Mouse (Mus musculus) adrenal gland, adult 2 months (tissue): Measurements from ENCODE around the gene Ceacam9. TPM values are rescaled to one million over a fixed set of nuclear protein-coding genes. Genes with fewer than 3 reads are reported as not detected.
A peak's percentile ranks its signal among the peaks of the same experiment; 100 is the strongest.

Source experiments
- DNase-seq: peaks from one replicate; pipeline ENCODE4 v3.0.0; 2021
- polyA plus RNA-seq: library from polyadenylated mRNA; depleted of rRNA; stranded (reverse); fragments of >200 nt; gene quantifications from 2 replicates; pipeline ENCODE4 v1.2.3, GENCODE M21; 2012; rRNA removed
- total RNA-seq, 2 experiments: library from RNA; stranded (reverse); gene quantifications; 2 replicates each; pipeline ENCODE4 v1.2.3; 2021

Gene Ceacam9
- total and polyA plus RNA-seq, 3 experiments: not detected

GRCm38 (mm10) chr7:16739056-16739604 is 17.4 kb downstream of the Ceacam9 start:
- DNase-seq: no peak

- no peak for DNase-seq
These were observed 23.6 kb downstream of the Ceacam9 start for GRCm38 (mm10) chr7:16745373-16745772.

GRCm38 (mm10) chr7:16746093-16746492 is 24.4 kb downstream of the Ceacam9 start:
- DNase-seq: peak; percentile 26

- DNase-seq: no peak
These were observed 25.9 kb downstream of the Ceacam9 start for GRCm38 (mm10) chr7:16747656-16748055.

- no peak for DNase-seq
These were observed 30.3 kb downstream of the Ceacam9 start for GRCm38 (mm10) chr7:16752016-16752415.

- peak; percentile 36 for DNase-seq
These were observed 33.8 kb downstream of the Ceacam9 start for GRCm38 (mm10) chr7:16755362-16756017.

GRCm38 (mm10) chr7:16758872-16759574 is 37.3 kb downstream of the Ceacam9 start:
- no peak for DNase-seq

- DNase-seq: peak; percentile 43
These were observed 38.6 kb downstream of the Ceacam9 start for GRCm38 (mm10) chr7:16760292-16760691.

GRCm38 (mm10) chr7:16761005-16761481 is 39.3 kb downstream of the Ceacam9 start:
- peak; percentile 53 for DNase-seq

- no peak for DNase-seq
These were observed 39.9 kb downstream of the Ceacam9 start for GRCm38 (mm10) chr7:16761630-16762029.

- DNase-seq: peak; percentile 39
These were observed 41.9 kb downstream of the Ceacam9 start for GRCm38 (mm10) chr7:16763463-16764218.

GRCm38 (mm10) chr7:16766443-16766842 is 44.7 kb downstream of the Ceacam9 start:
- DNase-seq: peak; percentile 38

Other genes starting within 250 kb of the Ceacam9 start
- gene Npas1, start 244.2 kb upstream of the Ceacam9 start, total RNA-seq: not detected
- not detected in 2 replicates for gene Npas1, start 244.2 kb upstream of the Ceacam9 start, polyA plus RNA-seq
- gene Arhgap35, start 106.9 kb upstream of the Ceacam9 start, total RNA-seq: 10 to 100 TPM; 62.2 to 64.8 TPM
- gene Arhgap35, start 106.9 kb upstream of the Ceacam9 start, polyA plus RNA-seq: 21.6 and 26.2 TPM in 2 replicates
- gene Ceacam15, start 46.2 kb upstream of the Ceacam9 start, total RNA-seq: not detected
- gene Ceacam15, start 46.2 kb upstream of the Ceacam9 start, polyA plus RNA-seq: not detected in 2 replicates
- 100 to 1,000 TPM; 138 to 139 TPM for gene Ap2s1, start 16.5 kb downstream of the Ceacam9 start, total RNA-seq
- gene Ap2s1, start 16.5 kb downstream of the Ceacam9 start, polyA plus RNA-seq: 331 and 352 TPM in 2 replicates
- gene Slc1a5, start 59.4 kb downstream of the Ceacam9 start, total RNA-seq: 100 to 1,000 TPM; 144 to 291 TPM
- gene Slc1a5, start 59.4 kb downstream of the Ceacam9 start, polyA plus RNA-seq: 220 and 344 TPM in 2 replicates
- gene Strn4, start 94.0 kb downstream of the Ceacam9 start, total RNA-seq: 10 to 100 TPM; 58.9 to 64.1 TPM
- 121 and 138 TPM in 2 replicates for gene Strn4, start 94.0 kb downstream of the Ceacam9 start, polyA plus RNA-seq
- gene Fkrp, start 94.8 kb downstream of the Ceacam9 start, total RNA-seq: 10 to 100 TPM; 23.9 to 29.5 TPM
- gene Fkrp, start 94.8 kb downstream of the Ceacam9 start, polyA plus RNA-seq: 46.3 and 49.6 TPM in 2 replicates
- gene Prkd2, start 121.0 kb downstream of the Ceacam9 start, total RNA-seq: 10 to 100 TPM; 16.0 to 18.4 TPM
- gene Prkd2, start 121.0 kb downstream of the Ceacam9 start, polyA plus RNA-seq: 39.2 and 47.2 TPM in 2 replicates
- gene Dact3, start 153.4 kb downstream of the Ceacam9 start, total RNA-seq: 1 to 10 TPM; 2.5 to 5.3 TPM
- gene Dact3, start 153.4 kb downstream of the Ceacam9 start, polyA plus RNA-seq: 16.2 and 22.1 TPM in 2 replicates
- under 1 TPM; 0.43 to 0.69 TPM for gene Gng8, start 169.9 kb downstream of the Ceacam9 start, total RNA-seq
- gene Gng8, start 169.9 kb downstream of the Ceacam9 start, polyA plus RNA-seq: 1.0 and 1.7 TPM in 2 replicates
- 1 to 10 TPM in 1 of 2 experiments, under 1 TPM in 1; 0.98 to 3.8 TPM for gene Ptgir, start 184.6 kb downstream of the Ceacam9 start, total RNA-seq
- gene Ptgir, start 184.6 kb downstream of the Ceacam9 start, polyA plus RNA-seq: 4.0 and 4.8 TPM in 2 replicates
- gene Calm3, start 202.2 kb downstream of the Ceacam9 start, total RNA-seq: 100 to 1,000 TPM; 254 to 261 TPM
- 402 and 408 TPM in 2 replicates for gene Calm3, start 202.2 kb downstream of the Ceacam9 start, polyA plus RNA-seq
- gene Pnmal2, start 222.8 kb downstream of the Ceacam9 start, total RNA-seq: 10 to 100 TPM; 19.7 to 47.9 TPM
- gene Pnmal2, start 222.8 kb downstream of the Ceacam9 start, polyA plus RNA-seq: 9.9 and 10.9 TPM in 2 replicates
- 1 to 10 TPM; 2.6 to 7.2 TPM for gene Pnmal1, start 237.8 kb downstream of the Ceacam9 start, total RNA-seq
- gene Pnmal1, start 237.8 kb downstream of the Ceacam9 start, polyA plus RNA-seq: 0.45 and 0.57 TPM in 2 replicates